Mouse (Mus musculus) forebrain, embryonic 16.5 days (tissue): ENCODE data around the gene Smap2. TPM values are rescaled to one million over a fixed set of nuclear protein-coding genes. Genes with fewer than 3 reads are reported as not detected.

Experiments
- ATAC-seq: fragments of 200-750 bp; cut with Nextera tagmentation; 2 replicates; pipeline ENCODE4 v1.8.0; 2017; ENCODE audit warnings: mild to moderate bottlenecking, moderate library complexity
- H3K27ac ChIP-seq: fragments of 300-500 bp; sonication (generic); 2 replicates; pipeline ENCODE4 v1.5.1; 2014; ENCODE audit warnings: low read length, control low read depth
- H3K27me3 ChIP-seq: fragments of 300-500 bp; sonication (generic); replicated peaks from 2 replicates; pipeline ENCODE4 v1.6.1; 2014; ENCODE audit warnings: low read length; ENCODE audit not compliant: control insufficient read depth, insufficient read depth
- H3K36me3 ChIP-seq: fragments of 300-500 bp; sonication (generic); 2 replicates; pipeline ENCODE4 v1.6.1; 2014; ENCODE audit not compliant: control insufficient read depth, insufficient read depth
- H3K4me1 ChIP-seq: fragments of 300-500 bp; sonication (generic); replicated peaks from 2 replicates; pipeline ENCODE4 v1.6.1; 2014; ENCODE audit warnings: low read length; ENCODE audit not compliant: control insufficient read depth, insufficient read depth
- H3K4me2 ChIP-seq: fragments of 300-500 bp; sonication (generic); 2 replicates; pipeline ENCODE4 v1.6.1; 2014; ENCODE audit warnings: mild to moderate bottlenecking, low read length, control low read depth
- H3K4me3 ChIP-seq: fragments of 300-500 bp; sonication (generic); replicated peaks from 2 replicates; pipeline ENCODE4 v1.5.1; 2014; ENCODE audit warnings: mild to moderate bottlenecking, low read length, control low read depth
- H3K9ac ChIP-seq: fragments of 300-500 bp; sonication (generic); replicated peaks from 2 replicates; pipeline ENCODE4 v1.6.1; 2014; ENCODE audit warnings: low read depth, low read length, control low read depth
- H3K9me3 ChIP-seq: fragments of 300-500 bp; sonication (generic); 2 replicates; pipeline ENCODE4 v1.6.1; 2016; ENCODE audit warnings: low read length; ENCODE audit not compliant: control insufficient read depth
- WGBS: fragments of 180-500 bp; shearing (Covaris S2); extraction: QIAGEN DNeasy Blood & Tissue Kit; methylation state at CpG from one replicate; pipeline ENCODE4 v1.1.7; 2014; 5-methylcytosine and 5-hydroxymethylcytosine counted together
- microRNA-seq: library from miRNA; unstranded; fragments of <30 nt; microRNA quantifications from one replicate; pipeline ENCODE4, GENCODE M21; 2017
- polyA plus RNA-seq: library from polyadenylated mRNA; unstranded; fragments of >200 nt; fragmentation: Nextera tagmentation; extraction: Ambion mirVana; gene quantifications from 2 replicates; pipeline ENCODE4 v1.2.1, GENCODE M21; 2015

The Smap2 gene
- polyA plus RNA-seq, 1 experiment from 2014 or later = 36.8 TPM

DNA sequence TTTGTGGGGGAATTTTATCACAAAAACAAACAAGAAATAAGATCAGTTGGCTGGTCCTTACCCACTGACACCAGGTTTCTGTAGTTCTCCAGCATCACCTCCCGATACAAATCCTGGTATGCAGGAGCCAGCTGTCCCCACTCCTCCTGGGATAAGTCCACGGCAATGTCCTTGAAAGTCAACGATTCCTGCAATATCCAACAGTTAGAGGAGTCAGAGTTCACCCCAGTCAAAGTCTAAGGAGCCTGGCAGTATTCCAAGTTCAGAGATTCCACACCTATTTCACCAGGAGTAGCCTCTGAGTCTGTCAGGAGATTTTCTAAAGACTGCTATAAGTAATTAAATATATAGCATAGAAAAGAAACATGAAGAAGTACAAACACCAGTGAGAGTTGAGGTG is 82.0 kb downstream of the Smap2 start:
- peaks cover 5% of the 10 kb centered on the region; the same call in 1 of the 2 replicates for H3K36me3 ChIP-seq
- peaks cover 5% of the 10 kb centered on the region; the same call in 1 of the 2 replicates for H3K9me3 ChIP-seq
- H3K9ac ChIP-seq = no peak overlapping the region
- no peak overlapping the region for H3K4me3 ChIP-seq
- no peak overlapping the region for H3K4me2 ChIP-seq
- no peaks in the 10 kb centered on the region for H3K4me1 ChIP-seq
- no peaks in the 10 kb centered on the region for H3K27me3 ChIP-seq
- no peak overlapping the region for H3K27ac ChIP-seq
- ATAC-seq = no peak
- WGBS = 87% methylated on average over 3 of the region's 3 CpGs

- Histone ChIP-seq H3K9ac (no peak overlapping the region), H3K4me1 (no peaks in the 10 kb centered on the region), H3K27me3 (no peaks in the 10 kb centered on the region), H3K4me2 (no peak overlapping the region), H3K4me3 (no peak overlapping the region), H3K27ac (no peak overlapping the region), H3K36me3 (peaks cover 5% of the 10 kb centered on the region; the same call in 1 of the 2 replicates), H3K9me3 (peaks cover 5% of the 10 kb centered on the region; the same call in 1 of the 2 replicates)
- no peak for ATAC-seq
- 97% methylated on average over 18 of the region's 18 CpGs for WGBS
Measured at GRCm38 (mm10) chr4:120930736-120931135, 86.3 kb downstream of the Smap2 start.

GRCm38 (mm10) chr4:120928686-120929085 is 88.4 kb downstream of the Smap2 start:
- H3K4me3 ChIP-seq = no peak overlapping the region
- no peaks in the 10 kb centered on the region for H3K27me3 ChIP-seq
- no peak for ATAC-seq
- peaks cover 5% of the 10 kb centered on the region; the same call in 1 of the 2 replicates for H3K36me3 ChIP-seq
- H3K4me1 ChIP-seq = peaks cover 5% of the 10 kb centered on the region; the same call in 1 of the 2 replicates
- H3K9me3 ChIP-seq = peaks cover 5% of the 10 kb centered on the region; the same call in 1 of the 2 replicates
- no peak overlapping the region for H3K27ac ChIP-seq
- H3K4me2 ChIP-seq = no peak overlapping the region
- 85% methylated on average over 3 of the region's 3 CpGs for WGBS
- no peak overlapping the region for H3K9ac ChIP-seq

DNA sequence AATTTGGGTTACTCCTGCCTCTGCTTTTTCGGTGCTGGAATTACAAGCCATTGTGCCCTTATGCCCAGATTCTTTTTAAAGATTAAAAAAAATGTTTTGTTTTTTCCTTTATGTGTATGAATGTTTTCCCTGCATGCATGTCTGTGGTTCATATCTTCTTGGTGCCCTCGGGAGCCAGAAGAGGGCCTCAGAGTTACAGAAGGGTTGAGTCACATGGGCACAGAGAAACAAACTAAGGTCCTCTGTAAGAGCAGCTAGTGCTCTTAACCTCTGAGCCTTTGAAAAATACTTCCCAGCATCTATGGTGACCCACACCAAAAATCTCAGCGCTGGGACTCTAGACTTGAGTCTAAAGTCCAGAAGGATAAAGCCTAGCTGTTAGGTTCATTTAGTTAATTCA is 91.7 kb downstream of the Smap2 start:
- Histone ChIP-seq H3K36me3 (peaks cover 16% of the 10 kb centered on the region), H3K27ac (peak overlapping the region; percentile 92), H3K9ac (peak overlapping the region; percentile 90), H3K4me1 (peaks cover 5% of the 10 kb centered on the region; the same call in 1 of the 2 replicates), H3K4me2 (peak overlapping the region; percentile 65), H3K9me3 (peaks cover 9% of the 10 kb centered on the region), H3K4me3 (peak overlapping the region; percentile 76), H3K27me3 (no peaks in the 10 kb centered on the region)
- peak; percentile 36; the same call in 1 of the 2 replicates for ATAC-seq
- WGBS = 16% methylated on average over 3 of the region's 3 CpGs

- peaks cover 9% of the 10 kb centered on the region for H3K9me3 ChIP-seq
- H3K4me1 ChIP-seq = peaks cover 5% of the 10 kb centered on the region; the same call in 1 of the 2 replicates
- H3K4me2 ChIP-seq = peak within 1 kb of the TSS; percentile 65
- peaks cover 21% of the 10 kb centered on the region for H3K36me3 ChIP-seq
- WGBS = under 1% methylated on average over 33 of the region's 33 CpGs
- H3K27ac ChIP-seq = peak within 1 kb of the TSS; percentile 92
- H3K9ac ChIP-seq = peak within 1 kb of the TSS; percentile 90
- H3K4me3 ChIP-seq = peak within 1 kb of the TSS; percentile 76
- no peaks in the 10 kb centered on the region for H3K27me3 ChIP-seq
- peak; percentile 98 for ATAC-seq
Measured at GRCm38 (mm10) chr4:120924554-120925299, 92.3 kb downstream of the Smap2 start, which contains the start of gene Exo5. Gene Exo5 (minus strand): TSS chr4:120925017.

- WGBS = 96% methylated on average over 8 of the region's 8 CpGs
- Histone ChIP-seq H3K9ac (no peak overlapping the region), H3K36me3 (peaks cover 21% of the 10 kb centered on the region), H3K4me2 (no peak overlapping the region), H3K4me3 (no peak overlapping the region), H3K27ac (no peak overlapping the region), H3K27me3 (no peaks in the 10 kb centered on the region), H3K9me3 (peaks cover 9% of the 10 kb centered on the region), H3K4me1 (peaks cover 5% of the 10 kb centered on the region; the same call in 1 of the 2 replicates)
- no peak for ATAC-seq
Measured at GRCm38 (mm10) chr4:120921461-120921860, 95.6 kb downstream of the Smap2 start.

Small RNA genes lying within 50 kb of the gene (microRNA-seq; reads per million reads assigned to microRNA genes)
- 0.62 reads per million for gene Mir7015

Other genes starting within 250 kb of the Smap2 start
- gene Nfyc, start 185.7 kb downstream of the Smap2 start, polyA plus RNA-seq = 96.5 and 107 TPM in 2 replicates
- gene Rims3, start 162.4 kb downstream of the Smap2 start, polyA plus RNA-seq = 9.6 and 14.1 TPM in 2 replicates
- gene Exo5, start 92.2 kb downstream of the Smap2 start, polyA plus RNA-seq = 44.6 and 44.9 TPM in 2 replicates
- gene Zfp69, start 65.5 kb downstream of the Smap2 start, polyA plus RNA-seq = 5.3 and 5.6 TPM in 2 replicates
- 4.6 and 5.5 TPM in 2 replicates for gene Col9a2, start 22.1 kb upstream of the Smap2 start, polyA plus RNA-seq
- gene Zmpste24, start 81.0 kb upstream of the Smap2 start, polyA plus RNA-seq = 27.4 and 32.1 TPM in 2 replicates
- gene Tmco2, start 92.0 kb upstream of the Smap2 start, polyA plus RNA-seq = not detected in 2 replicates
- gene Rlf, start 197.8 kb upstream of the Smap2 start, polyA plus RNA-seq = 34.5 and 34.9 TPM in 2 replicates